Mouse (Mus musculus) midbrain, embryonic 13.5 days (tissue): ENCODE data around the gene Ankrd34a. TPM values are rescaled to one million over a fixed set of nuclear protein-coding genes. Genes with fewer than 3 reads are reported as not detected.

Experiments used
- ATAC-seq: fragments of 200-750 bp; cut with Nextera tagmentation; 2 replicates; pipeline ENCODE4 v1.8.0; 2017; ENCODE audit warnings: mild to moderate bottlenecking, moderate TSS enrichment, moderate library complexity
- H3K27ac ChIP-seq: fragments of 300-500 bp; sonication (generic); 2 replicates; pipeline ENCODE4 v1.5.1; 2015; ENCODE audit warnings: inconsistent platforms, mild to moderate bottlenecking, moderate library complexity
- H3K27me3 ChIP-seq: fragments of 300-500 bp; sonication (generic); 2 replicates; pipeline ENCODE4 v1.6.1; 2015; ENCODE audit warnings: mild to moderate bottlenecking, inconsistent platforms
- H3K36me3 ChIP-seq: fragments of 300-500 bp; sonication (generic); 2 replicates; pipeline ENCODE4 v1.6.1; 2015; ENCODE audit warnings: mild to moderate bottlenecking, inconsistent platforms
- H3K4me1 ChIP-seq: fragments of 300-500 bp; sonication (generic); replicated peaks from 2 replicates; pipeline ENCODE4 v1.6.1; 2015; ENCODE audit warnings: inconsistent platforms
- H3K4me2 ChIP-seq: fragments of 300-500 bp; sonication (generic); replicated peaks from 2 replicates; pipeline ENCODE4 v1.6.1; 2015; ENCODE audit warnings: moderate library complexity, mild to moderate bottlenecking, inconsistent platforms
- H3K4me3 ChIP-seq: fragments of 300-500 bp; sonication (generic); replicated peaks from 2 replicates; pipeline ENCODE4 v1.5.1; 2015; ENCODE audit warnings: mild to moderate bottlenecking, inconsistent platforms
- H3K9ac ChIP-seq: fragments of 300-500 bp; sonication (generic); replicated peaks from 2 replicates; pipeline ENCODE4 v1.6.1; 2015; ENCODE audit warnings: mild to moderate bottlenecking, inconsistent platforms
- H3K9me3 ChIP-seq: fragments of 300-500 bp; sonication (generic); 2 replicates; pipeline ENCODE4 v1.6.1; 2016; ENCODE audit warnings: mild to moderate bottlenecking, inconsistent platforms
- WGBS: fragments of 180-500 bp; shearing (Covaris S2); methylation state at CpG from one replicate; pipeline ENCODE4 v1.1.7; 2015; 5-methylcytosine and 5-hydroxymethylcytosine counted together
- polyA plus RNA-seq: library from polyadenylated mRNA; unstranded; fragments of >200 nt; fragmentation: Nextera tagmentation; extraction: Ambion mirVana; gene quantifications from 2 replicates; pipeline ENCODE4 v1.2.1, GENCODE M21; 2015

Gene Ankrd34a
- polyA plus RNA-seq, 1 experiment from 2014 or later, result 6.5 TPM

DNA sequence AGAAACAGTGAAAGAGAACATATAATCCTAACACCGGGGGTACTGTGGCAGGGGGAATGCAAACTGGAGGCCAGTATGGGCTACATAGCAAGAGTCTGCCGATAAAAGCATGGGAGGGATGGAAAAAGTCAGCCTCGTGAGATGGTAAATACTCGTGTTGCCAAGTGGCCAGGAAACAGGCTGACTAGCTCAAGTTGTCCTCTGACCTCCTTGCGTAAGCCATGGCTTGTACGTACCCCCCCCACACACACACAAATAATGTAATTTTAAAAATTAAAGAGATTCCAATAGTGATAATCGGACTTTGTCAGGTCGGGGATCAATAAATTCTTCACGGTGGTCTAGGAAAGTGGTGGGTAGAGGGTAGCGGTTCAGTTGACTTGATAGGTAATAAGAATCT, 3.1 kb upstream of the Ankrd34a start:
- Histone ChIP-seq H3K4me1 (peaks cover 46% of the 10 kb centered on the region), H3K9ac (peak overlapping the region; percentile 78), H3K4me3 (peak overlapping the region; percentile 67), H3K36me3 (no peaks in the 10 kb centered on the region), H3K9me3 (no peaks in the 10 kb centered on the region), H3K27ac (peak overlapping the region; percentile 76), H3K4me2 (peak overlapping the region; percentile 70), H3K27me3 (peaks cover 12% of the 10 kb centered on the region; the same call in 1 of the 2 replicates)
- ATAC-seq, result no peak
- WGBS, result 1% methylated on average over 10 of the region's 10 CpGs

DNA sequence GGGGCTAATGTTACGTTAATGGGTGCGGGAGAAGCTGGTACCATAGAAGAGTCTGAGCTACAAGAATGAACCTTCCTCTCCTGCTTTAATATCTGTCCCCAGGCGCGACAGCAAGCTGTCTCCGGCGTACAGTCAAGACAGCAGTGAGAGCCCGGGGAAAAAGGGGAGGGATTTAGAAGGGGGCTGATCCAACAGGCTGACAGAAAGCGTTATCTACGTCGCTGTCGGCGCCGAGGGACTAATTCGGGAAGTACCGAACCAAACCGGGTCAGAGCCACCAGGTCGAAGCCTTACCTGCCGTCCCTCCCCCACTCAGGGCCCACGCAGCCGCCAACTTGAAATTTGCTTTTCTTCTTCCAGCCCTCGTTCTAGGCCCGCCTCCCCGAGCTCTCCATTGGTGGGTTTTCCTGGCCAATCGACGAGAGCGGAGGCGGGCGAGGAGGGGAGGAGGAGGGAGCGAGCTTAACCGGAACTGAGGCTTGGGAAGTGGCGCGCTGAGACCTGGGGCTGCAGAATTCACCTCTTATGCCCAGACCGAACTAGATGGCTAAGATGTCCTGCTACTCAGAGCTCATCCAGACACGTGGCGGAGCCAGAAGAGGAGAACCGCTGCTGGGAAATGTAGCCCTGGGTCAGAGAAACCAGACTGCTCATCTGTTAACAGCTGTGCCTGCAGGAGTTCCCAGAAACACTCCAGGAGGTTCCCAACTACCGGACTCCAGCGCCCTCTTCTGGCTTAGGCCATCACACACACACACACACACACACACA, 2.5 kb upstream of the Ankrd34a start, which contains the start of gene Polr3gl:
Gene Polr3gl, minus strand, starts transcription at position 392 of the 771 bp plus-strand sequence.
- peaks cover 52% of the 10 kb centered on the region for H3K4me1 ChIP-seq
- H3K27ac ChIP-seq, result peak within 1 kb of the TSS; percentile 76
- H3K36me3 ChIP-seq, result no peaks in the 10 kb centered on the region
- peak within 1 kb of the TSS; percentile 70 for H3K4me2 ChIP-seq
- H3K9ac ChIP-seq, result peak within 1 kb of the TSS; percentile 78
- ATAC-seq, result peak; percentile 88
- under 1% methylated on average over 38 of the region's 38 CpGs for WGBS
- H3K9me3 ChIP-seq, result no peaks in the 10 kb centered on the region
- H3K4me3 ChIP-seq, result peak within 1 kb of the TSS; percentile 67
- H3K27me3 ChIP-seq, result peaks cover 14% of the 10 kb centered on the region; the same call in 1 of the 2 replicates

- Histone ChIP-seq H3K4me1 (peaks cover 59% of the 10 kb centered on the region), H3K36me3 (no peaks in the 10 kb centered on the region), H3K27ac (no peak overlapping the region), H3K4me3 (no peak overlapping the region), H3K27me3 (peaks cover 14% of the 10 kb centered on the region; the same call in 1 of the 2 replicates), H3K4me2 (no peak overlapping the region), H3K9me3 (no peaks in the 10 kb centered on the region), H3K9ac (no peak overlapping the region)
- WGBS, result 81% methylated on average over 5 of the region's 5 CpGs
- ATAC-seq, result no peak
Observed at GRCm38 (mm10) chr3:96594851-96595250, 1.6 kb upstream of the Ankrd34a start.

GRCm38 (mm10) chr3:96595661-96596060, 775 bp upstream of the Ankrd34a start:
- Histone ChIP-seq H3K4me3 (peak overlapping the region; percentile 51), H3K4me2 (peak overlapping the region; percentile 85), H3K27ac (no peak overlapping the region), H3K9me3 (no peaks in the 10 kb centered on the region), H3K36me3 (no peaks in the 10 kb centered on the region), H3K4me1 (peaks cover 67% of the 10 kb centered on the region), H3K9ac (no peak overlapping the region), H3K27me3 (peaks cover 14% of the 10 kb centered on the region; the same call in 1 of the 2 replicates)
- no peak for ATAC-seq
- 15% methylated on average over 6 of the region's 6 CpGs for WGBS

DNA sequence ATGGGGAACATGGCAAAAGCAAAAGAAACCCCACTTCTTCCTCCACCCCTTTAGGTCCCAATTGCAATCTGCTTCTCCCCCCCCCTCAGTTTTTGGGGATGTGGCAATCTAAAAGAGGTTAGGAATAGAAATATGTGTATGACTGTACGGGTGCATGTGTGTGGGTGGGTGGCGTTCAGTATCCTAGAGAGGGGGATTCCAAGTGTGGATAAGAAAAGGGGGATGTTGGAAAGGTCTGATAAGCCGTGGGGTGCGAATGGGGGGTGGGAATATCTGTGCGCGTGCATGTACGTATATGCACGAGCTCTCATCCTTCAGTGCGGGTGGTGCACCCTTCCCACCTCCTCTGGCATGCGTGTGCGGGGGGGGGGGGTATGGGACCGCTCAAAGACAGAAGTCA, 419 bp downstream of the Ankrd34a start:
- Histone ChIP-seq H3K27ac (0 out of 2 replicates have a peak overlapping the region, but pooled peaks have one; percentile 64), H3K4me3 (peak overlapping the region; percentile 51), H3K36me3 (no peaks in the 10 kb centered on the region), H3K9me3 (no peaks in the 10 kb centered on the region), H3K9ac (peak overlapping the region; percentile 74), H3K4me1 (peaks cover 69% of the 10 kb centered on the region), H3K4me2 (peak overlapping the region; percentile 85), H3K27me3 (peaks cover 14% of the 10 kb centered on the region; the same call in 1 of the 2 replicates)
- WGBS, result under 1% methylated on average over 12 of the region's 12 CpGs
- no peak for ATAC-seq

DNA sequence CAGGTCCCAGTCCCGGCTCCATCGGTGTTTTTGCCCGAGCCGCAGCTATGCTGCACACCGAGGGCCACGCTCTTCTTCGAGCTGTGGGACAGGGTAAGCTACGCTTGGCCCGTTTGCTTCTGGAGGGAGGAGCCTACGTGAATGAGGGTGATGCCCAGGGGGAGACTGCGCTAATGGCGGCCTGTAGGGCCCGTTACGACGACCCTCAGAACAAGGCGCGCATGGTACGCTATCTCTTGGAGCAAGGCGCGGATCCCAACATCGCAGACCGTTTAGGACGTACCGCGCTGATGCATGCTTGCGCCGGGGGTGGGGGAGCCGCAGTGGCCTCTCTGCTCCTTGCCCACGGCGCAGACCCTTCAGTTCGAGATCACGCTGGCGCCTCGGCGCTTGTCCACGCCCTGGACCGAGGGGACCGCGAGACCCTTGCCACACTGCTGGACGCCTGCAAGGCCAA, 1.0 kb downstream of the Ankrd34a start:
- peak overlapping the region; percentile 64 for H3K27ac ChIP-seq
- H3K9ac ChIP-seq, result peak overlapping the region; percentile 74
- H3K9me3 ChIP-seq, result no peaks in the 10 kb centered on the region
- WGBS, result under 1% methylated on average over 40 of the region's 40 CpGs
- peak overlapping the region; percentile 51 for H3K4me3 ChIP-seq
- no peaks in the 10 kb centered on the region for H3K36me3 ChIP-seq
- H3K4me1 ChIP-seq, result peaks cover 71% of the 10 kb centered on the region
- H3K27me3 ChIP-seq, result peaks cover 14% of the 10 kb centered on the region; the same call in 1 of the 2 replicates
- peak overlapping the region; percentile 85 for H3K4me2 ChIP-seq
- 0 out of 2 replicates have a peak, but pooled peaks have one; percentile 4 for ATAC-seq

DNA sequence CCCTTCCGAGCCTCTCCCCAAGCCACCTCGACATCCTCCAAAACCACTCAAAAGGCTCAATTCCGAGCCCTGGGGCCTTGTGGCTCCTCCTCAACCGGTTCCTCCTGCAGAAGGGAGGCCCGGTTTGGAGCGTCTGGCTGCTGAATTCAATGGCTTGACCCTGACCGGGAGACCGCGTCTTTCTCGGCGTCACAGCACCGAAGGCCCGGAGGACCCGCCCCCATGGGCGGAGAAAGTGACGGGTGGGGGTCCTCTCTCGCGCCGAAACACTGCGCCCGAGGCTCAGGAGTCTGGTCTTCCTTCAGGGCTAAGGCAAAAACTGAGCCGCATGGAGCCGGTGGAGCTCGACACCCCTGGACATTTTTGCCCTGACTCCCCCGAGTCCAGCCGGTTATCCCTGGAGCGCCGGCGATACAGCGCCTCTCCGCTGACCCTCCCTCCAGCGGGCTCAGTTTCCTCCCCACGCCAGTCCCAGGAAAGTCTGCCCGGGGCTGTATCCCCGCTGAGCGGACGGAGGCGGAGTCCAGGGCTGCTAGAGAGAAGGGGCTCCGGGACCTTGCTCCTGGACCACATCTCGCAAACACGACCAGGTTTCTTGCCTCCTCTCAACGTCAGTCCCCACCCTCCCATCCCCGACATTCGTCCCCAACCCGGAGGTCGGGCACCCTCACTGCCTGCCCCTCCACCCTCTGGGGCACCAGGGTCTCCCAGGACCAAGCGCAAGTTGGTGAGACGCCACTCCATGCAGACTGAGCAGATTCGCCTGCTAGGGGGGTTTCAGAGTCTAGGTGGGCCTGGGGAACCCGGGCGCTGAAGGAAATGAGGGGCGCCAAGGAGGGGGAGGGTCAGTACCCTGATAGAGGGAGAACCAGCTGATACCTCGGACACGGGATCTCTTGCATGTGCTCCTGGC, 2.0 kb downstream of the Ankrd34a start:
- H3K36me3 ChIP-seq, result no peaks in the 10 kb centered on the region
- H3K27ac ChIP-seq, result peak overlapping the region; percentile 64
- peak overlapping the region; percentile 85 for H3K4me2 ChIP-seq
- WGBS, result under 1% methylated on average over 54 of the region's 54 CpGs
- peak overlapping the region; percentile 51 for H3K4me3 ChIP-seq
- H3K9ac ChIP-seq, result peak overlapping the region; percentile 74
- peaks cover 71% of the 10 kb centered on the region for H3K4me1 ChIP-seq
- peaks cover 14% of the 10 kb centered on the region; the same call in 1 of the 2 replicates for H3K27me3 ChIP-seq
- H3K9me3 ChIP-seq, result no peaks in the 10 kb centered on the region
- no peak for ATAC-seq

DNA sequence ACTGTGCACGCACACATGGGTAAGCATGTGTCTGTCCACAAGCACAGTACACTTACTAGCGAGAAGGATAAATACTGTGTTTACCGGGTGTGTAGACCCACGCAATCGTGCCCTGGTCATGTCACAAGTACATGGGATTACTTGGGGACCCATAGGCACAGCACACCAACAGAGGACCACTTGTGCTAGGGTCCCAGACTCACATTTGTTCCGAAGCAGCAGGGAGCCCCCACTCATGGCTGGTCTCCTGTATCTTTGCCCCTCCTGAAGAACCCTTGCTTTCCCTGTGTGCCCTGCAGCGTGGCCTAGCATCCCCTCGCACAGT, 2.6 kb downstream of the Ankrd34a start:
- Histone ChIP-seq H3K27ac (no peak overlapping the region), H3K9me3 (no peaks in the 10 kb centered on the region), H3K4me2 (peak overlapping the region; percentile 85), H3K36me3 (no peaks in the 10 kb centered on the region), H3K4me1 (peaks cover 76% of the 10 kb centered on the region), H3K9ac (peak overlapping the region; percentile 74; the same call in 1 of the 2 replicates), H3K4me3 (peak overlapping the region; percentile 51), H3K27me3 (peaks cover 14% of the 10 kb centered on the region; the same call in 1 of the 2 replicates)
- no peak for ATAC-seq
- WGBS, result 47% methylated on average over 8 of the region's 8 CpGs

- H3K4me2 ChIP-seq, result peak overlapping the region; percentile 85
- H3K9me3 ChIP-seq, result no peaks in the 10 kb centered on the region
- H3K27ac ChIP-seq, result no peak overlapping the region
- H3K9ac ChIP-seq, result 0 out of 2 replicates have a peak overlapping the region, but pooled peaks have one; percentile 19
- ATAC-seq, result no peak
- H3K36me3 ChIP-seq, result no peaks in the 10 kb centered on the region
- H3K4me3 ChIP-seq, result no peak overlapping the region
- H3K4me1 ChIP-seq, result peaks cover 80% of the 10 kb centered on the region
- H3K27me3 ChIP-seq, result peaks cover 14% of the 10 kb centered on the region; the same call in 1 of the 2 replicates
- 77% methylated on average over 3 of the region's 3 CpGs for WGBS
Observed at GRCm38 (mm10) chr3:96599411-96599810, 3.0 kb downstream of the Ankrd34a start.

DNA sequence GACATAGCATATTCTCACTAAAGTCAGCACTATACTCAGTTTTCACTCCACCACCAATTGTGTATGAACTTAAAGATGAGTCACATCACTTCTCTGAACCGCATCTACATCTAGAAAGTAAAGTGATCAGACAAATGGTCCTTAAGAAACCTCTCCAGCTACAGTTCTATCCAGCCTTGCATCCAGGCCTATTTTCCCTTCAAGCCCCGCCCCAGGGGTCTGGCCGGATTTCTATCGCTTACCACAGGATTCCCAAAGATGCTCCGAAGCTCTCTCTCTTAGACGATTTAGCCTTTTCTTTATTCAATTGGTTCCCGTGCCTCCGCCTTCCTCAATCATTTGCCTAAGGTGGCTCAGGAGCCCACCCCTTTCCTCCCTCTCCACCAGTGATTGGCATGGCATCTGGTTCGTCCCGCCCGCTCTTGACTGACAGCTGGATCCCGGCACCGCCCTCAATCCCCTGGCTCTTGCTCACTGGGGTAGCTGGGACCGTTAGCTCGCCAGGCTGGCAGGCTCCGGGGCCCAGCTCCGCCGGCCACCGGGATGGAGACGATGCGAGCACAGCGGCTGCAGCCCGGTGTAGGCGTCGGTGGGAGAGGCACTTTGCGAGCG, 4.3 kb downstream of the Ankrd34a start, which contains the start of gene Lix1l:
Gene Lix1l, plus strand, starts transcription at position 511 of the 612 bp plus-strand sequence.
- H3K4me2 ChIP-seq, result peak within 1 kb of the TSS; percentile 84
- peak within 1 kb of the TSS; percentile 95 for H3K27ac ChIP-seq
- H3K4me3 ChIP-seq, result peak within 1 kb of the TSS; percentile 84
- H3K27me3 ChIP-seq, result 0 out of 2 replicates have a peak, but pooled peaks cover 5% of the 10 kb centered on the region
- under 1% methylated on average over 27 of the region's 27 CpGs for WGBS
- no peaks in the 10 kb centered on the region for H3K9me3 ChIP-seq
- peak; percentile 95 for ATAC-seq
- peak within 1 kb of the TSS; percentile 92 for H3K9ac ChIP-seq
- peaks cover 86% of the 10 kb centered on the region for H3K4me1 ChIP-seq
- no peaks in the 10 kb centered on the region for H3K36me3 ChIP-seq

- Histone ChIP-seq H3K9me3 (no peaks in the 10 kb centered on the region), H3K27me3 (0 out of 2 replicates have a peak, but pooled peaks cover 2% of the 10 kb centered on the region), H3K4me1 (peaks cover 83% of the 10 kb centered on the region), H3K27ac (peak overlapping the region; percentile 95), H3K4me2 (peak overlapping the region; percentile 84), H3K36me3 (no peaks in the 10 kb centered on the region), H3K4me3 (peak overlapping the region; percentile 84), H3K9ac (peak overlapping the region; percentile 92)
- ATAC-seq, result peak; percentile 73
- 0% methylated on average over 20 of the region's 40 CpGs for WGBS
Observed at GRCm38 (mm10) chr3:96601251-96601787, 4.9 kb downstream of the Ankrd34a start.
